Mouse (Mus musculus): ENCODE measurements around the gene Osbpl10.

- TF ChIP-seq POLR2A (IDR thresholded peaks at IDR 0.05; ENCODE audit: low read depth, low read length) = no peak
- no peak for TF ChIP-seq CTCF (conservative IDR thresholded peaks at IDR 0.05; ENCODE audit: insufficient read depth, insufficient read length, low read depth, low read length)
These were observed 242.1 kb downstream of the Osbpl10 start for GRCm38 (mm10) chr9:115220466-115220865.
